Mouse (Mus musculus): ENCODE results near the gene Mrpl30.
A peak's percentile ranks its signal among the peaks of the same experiment; 100 is the strongest.

Gene Mrpl30

DNA sequence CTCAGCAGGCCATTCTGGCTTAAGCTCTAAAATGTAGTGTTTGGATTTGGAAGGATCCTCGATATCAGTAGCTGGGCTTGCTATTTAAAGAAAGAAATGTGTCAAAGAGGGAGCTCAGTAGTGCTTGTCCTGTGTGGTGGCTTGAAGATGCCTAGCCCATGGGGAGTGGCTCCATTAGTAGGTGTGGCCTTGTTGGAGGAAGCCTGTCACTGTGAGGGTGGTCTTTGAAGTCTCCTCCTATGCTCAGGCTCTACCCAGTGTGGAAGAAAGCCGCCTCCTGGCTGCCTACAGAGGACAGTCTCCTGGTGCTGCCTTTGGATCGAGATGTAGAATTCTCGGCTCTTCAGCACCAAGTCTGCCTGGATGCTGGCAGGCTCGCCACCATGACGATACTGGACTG lies 10.0 kb downstream of the Mrpl30 start:
- no peak for ATAC-seq (ENCODE audit: low TSS enrichment)

DNA sequence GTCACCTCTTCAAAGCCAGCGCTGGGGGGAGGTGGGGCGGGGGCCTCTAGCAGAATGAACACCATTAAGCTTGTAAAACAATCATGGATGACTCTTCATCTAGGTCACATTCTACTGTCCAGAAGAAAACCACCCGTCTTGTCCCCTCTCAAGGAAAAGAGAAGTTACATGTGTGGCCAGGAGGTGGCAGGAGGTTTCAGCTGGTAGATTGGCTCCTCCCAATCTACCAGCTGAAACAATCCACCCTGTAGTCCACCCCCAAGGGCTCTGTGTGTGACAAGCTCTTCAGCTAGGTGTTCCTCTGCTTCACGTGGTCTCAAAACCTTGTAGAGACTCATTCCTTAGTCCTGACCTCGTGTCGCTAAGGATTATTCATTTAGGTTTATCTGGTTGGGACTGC lies 12.9 kb downstream of the Mrpl30 start:
- ATAC-seq (ENCODE audit: low TSS enrichment): peak; percentile 95

DNA sequence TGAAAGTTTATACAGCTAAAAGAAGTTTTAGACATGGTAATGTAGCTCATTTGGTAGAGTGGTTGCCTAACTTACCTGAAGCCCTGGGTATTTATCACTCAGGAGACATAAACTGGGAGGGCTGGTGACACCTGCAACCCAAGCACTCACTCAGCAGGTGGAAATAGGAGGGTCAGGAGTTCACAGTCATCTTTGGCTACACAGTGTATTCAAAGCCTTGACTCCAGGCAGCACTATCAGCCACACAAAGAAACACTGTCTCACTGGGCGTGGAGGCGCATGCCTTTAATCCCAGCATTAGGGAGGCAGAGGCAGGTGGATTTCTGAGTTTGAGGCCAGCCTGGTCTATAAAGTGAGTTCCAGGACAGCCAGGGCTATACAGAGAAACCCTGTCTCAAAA lies 22.5 kb downstream of the Mrpl30 start:
- no peak for ATAC-seq (ENCODE audit: low TSS enrichment)

DNA sequence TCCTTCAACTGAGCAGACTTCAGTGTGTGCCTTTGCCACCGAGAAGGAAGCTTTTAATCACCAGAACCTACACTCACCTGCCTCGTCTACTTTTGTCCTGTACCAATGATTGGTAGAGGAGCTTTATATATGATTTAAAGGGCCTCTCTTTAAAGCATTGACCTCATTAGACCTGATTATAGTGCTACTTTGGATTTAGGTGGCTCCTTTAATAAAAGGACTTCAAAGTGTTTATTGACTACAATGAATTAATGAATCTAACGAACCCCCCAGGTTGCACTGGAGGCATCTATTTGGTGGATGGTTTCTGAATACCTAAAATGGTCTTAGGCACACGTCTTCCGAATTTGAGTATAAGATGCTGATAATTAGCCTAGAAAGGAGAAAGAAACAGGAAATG lies 26.1 kb downstream of the Mrpl30 start, which contains the start of gene Lyg2:
Gene Lyg2 (minus strand): TSS at position 101 of the 400 bp plus-strand sequence.
- ATAC-seq (ENCODE audit: low TSS enrichment): no peak

DNA sequence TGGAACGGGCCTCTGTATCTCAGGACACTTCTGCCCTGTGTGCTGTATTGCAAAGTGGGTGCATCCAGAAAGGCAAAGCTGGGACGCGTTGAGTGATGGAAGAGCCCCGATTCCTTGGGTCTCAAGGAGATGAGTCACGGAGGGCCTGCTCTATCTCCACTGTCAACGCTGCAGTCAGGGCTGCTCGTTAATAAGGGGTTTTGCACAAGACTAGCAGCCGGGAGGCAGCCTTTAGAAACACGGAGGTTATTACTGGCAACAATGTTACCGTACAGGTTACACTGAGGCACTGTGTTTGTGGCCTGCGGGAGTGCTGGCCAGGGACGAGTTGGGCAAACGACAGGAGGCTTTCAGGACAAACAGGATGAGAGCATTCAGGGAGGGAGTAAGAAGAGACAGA lies 27.4 kb downstream of the Mrpl30 start:
- ATAC-seq (ENCODE audit: low TSS enrichment): no peak

DNA sequence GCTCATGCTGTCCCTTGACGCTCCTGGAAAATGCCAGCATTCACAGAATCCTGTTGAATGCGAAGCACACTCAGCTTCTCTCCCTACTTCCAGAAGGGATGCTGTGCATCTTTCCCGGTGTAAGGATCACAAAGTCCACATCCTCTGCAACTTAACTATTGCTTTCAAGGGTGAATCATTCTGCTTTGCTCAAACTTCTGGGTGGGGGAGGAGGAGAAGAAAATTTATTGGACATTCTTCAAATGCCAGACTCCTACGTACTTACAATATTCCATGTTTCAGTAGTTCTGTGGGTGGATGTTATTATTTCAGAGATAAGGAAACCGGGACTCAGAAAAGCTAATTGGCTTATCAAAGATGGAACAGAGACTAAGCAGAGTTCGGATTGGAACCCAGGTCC lies 27.8 kb downstream of the Mrpl30 start:
- ATAC-seq (ENCODE audit: low TSS enrichment): no peak

DNA sequence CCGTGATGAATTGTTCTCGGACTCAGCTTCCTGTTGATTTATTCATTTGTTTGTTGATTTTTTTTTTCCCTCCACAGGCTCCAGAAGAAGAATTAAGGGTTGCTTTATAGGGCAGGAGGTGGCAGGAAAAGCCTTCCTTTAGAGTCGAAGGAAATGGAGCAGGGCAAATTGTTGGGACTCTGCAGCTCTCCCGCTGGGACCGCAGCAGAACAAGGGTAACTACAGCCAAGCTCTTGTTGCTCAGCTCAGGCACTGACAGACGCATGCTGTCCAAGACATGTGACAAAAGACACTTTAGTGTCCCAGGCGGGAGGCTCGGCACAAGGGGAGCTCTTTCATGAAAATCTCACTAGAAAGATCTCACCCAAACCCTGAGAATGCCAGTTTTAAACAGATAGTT lies 32.3 kb downstream of the Mrpl30 start:
- ATAC-seq (ENCODE audit: low TSS enrichment): no peak

DNA sequence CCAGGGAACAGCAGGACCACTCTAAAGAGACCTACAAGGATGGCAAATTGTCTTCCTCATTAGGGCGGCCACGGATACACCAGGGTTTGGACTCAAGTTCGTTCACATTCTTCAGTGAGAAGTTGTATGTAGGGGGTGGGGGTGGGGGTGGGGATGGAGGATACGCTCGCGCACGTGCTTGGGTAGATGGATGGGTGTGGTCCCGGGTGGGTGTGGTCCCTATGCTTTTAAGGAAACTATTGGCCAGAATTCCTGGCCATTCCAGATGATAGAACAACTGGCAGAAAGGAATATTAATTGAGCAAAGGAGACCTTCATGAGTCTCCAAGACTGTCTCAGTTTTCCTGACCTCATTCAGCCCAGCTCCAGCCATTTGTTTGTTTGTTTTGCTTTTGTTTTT lies 35.7 kb downstream of the Mrpl30 start:
- ATAC-seq (ENCODE audit: low TSS enrichment): no peak

DNA sequence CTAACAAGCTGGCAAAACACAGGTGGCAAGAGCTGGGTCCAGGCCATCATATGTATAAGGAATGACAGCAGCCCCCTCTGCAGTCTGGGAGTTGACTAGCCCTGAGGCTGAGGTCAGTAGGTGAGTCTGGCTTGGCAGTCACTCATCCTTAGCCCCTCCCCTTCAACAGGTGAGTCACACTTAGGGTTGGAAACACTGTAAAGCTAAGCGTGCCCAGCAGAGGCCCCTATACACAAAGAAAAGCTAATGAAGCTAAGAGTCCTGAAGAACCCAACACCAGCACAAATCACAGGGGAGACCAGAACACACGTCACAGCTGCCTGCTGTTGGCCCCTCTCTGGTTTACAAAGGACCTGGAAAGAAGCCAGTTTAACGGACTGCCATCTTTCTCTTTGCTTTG lies 41.5 kb downstream of the Mrpl30 start:
- no peak for ATAC-seq (ENCODE audit: low TSS enrichment)
